Mouse (Mus musculus): ENCODE results near the gene Ranbp10. TPM values are rescaled to one million over a fixed set of nuclear protein-coding genes. Genes with fewer than 3 reads are reported as not detected.

Ranbp10 gene
- polyA plus RNA-seq, 1 experiment, result 28.5 TPM

DNA sequence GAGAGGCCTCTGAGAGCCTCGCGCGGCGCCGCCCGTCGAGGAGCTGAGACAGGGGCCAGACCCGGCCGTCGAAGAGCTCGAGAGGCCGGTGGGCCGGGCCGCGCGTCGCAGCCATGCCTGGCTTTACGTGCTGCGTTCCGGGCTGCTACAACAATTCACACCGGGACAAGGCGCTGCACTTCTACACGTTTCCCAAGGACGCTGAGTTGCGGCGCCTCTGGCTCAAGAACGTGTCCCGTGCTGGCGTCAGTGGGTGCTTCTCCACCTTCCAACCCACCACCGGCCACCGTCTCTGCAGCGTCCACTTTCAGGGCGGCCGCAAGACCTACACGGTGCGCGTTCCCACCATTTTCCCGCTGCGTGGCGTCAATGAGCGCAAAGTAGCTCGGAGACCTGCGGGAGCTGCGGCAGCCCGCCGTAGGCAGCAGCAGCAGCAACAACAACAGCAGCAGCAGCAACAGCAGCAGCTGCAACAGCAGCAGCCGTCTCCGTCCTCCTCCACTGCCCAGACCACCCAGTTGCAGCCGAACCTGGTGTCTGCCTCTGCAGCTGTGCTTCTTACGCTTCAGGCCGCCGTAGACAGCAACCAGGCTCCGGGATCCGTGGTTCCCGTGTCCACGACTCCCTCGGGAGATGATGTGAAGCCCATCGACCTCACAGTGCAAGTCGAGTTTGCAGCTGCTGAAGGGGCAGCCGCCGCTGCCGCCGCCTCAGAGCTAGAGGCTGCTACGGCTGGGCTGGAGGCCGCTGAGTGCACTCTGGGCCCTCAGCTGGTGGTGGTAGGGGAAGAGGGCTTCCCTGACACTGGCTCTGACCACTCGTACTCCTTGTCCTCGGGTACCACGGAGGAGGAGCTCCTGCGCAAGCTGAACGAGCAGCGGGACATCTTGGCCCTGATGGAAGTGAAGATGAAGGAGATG lies 28.4 kb upstream of the Ranbp10 start:
- H3K4me1 ChIP-seq (ENCODE audit: control insufficient read depth, insufficient read depth, low read length), result peaks cover 13% of the 10 kb centered on the region
- TF ChIP-seq CTCF (IDR thresholded peaks at IDR 0.05; ENCODE audit: insufficient read depth, low read length) (no peak), POLR2A (IDR thresholded peaks at IDR 0.05; ENCODE audit: borderline replicate concordance, extremely low read depth, low read depth, low read length) (0 out of 2 replicates have a peak, but pooled peaks have one; percentile 19)
- WGBS, result under 1% methylated on average over 71 of the region's 71 CpGs
- no peak for DNase-seq
- H3K4me3 ChIP-seq (replicated peaks; ENCODE audit: extremely low read depth, low read depth, low read length), result peak overlapping the region; percentile 92

DNA sequence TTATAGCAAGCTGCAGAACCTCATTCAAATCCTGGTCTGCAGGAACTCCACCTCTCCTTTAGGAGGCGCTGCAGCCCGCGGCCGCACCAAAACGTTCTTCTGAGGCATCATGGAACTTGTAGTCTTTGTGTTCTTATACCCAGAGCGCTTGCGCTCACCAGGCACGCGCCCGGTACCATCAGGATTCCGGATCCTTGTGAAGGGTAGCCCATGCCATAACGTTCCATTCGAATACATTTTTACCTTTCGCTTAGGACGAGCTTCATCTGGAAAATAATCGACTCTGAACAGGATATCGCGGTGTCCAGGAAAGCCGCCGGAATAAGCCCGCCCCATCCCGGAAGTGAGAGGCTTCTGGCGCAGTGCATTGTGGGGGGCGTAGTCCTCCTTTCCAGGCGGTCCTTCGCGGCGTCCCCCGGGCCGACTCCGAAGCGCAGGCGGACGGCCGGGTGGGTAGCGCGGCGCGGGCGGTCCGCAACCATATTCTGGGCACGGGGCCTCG lies 27.6 kb upstream of the Ranbp10 start, which contains the start of gene Thap11:
Thap11 (plus strand) TSS at position 418 of the 502 bp plus-strand sequence.
- under 1% methylated on average over 42 of the region's 43 CpGs for WGBS
- peak within 1 kb of the TSS; percentile 92 for H3K4me3 ChIP-seq (replicated peaks; ENCODE audit: extremely low read depth, low read depth, low read length)
- TF ChIP-seq POLR2A (IDR thresholded peaks at IDR 0.05; ENCODE audit: borderline replicate concordance, extremely low read depth, low read depth, low read length) (no peak), CTCF (IDR thresholded peaks at IDR 0.05; ENCODE audit: insufficient read depth, low read length) (peak; percentile 79)
- H3K4me1 ChIP-seq (ENCODE audit: control insufficient read depth, insufficient read depth, low read length), result peaks cover 13% of the 10 kb centered on the region
- peak; percentile 95 for DNase-seq

DNA sequence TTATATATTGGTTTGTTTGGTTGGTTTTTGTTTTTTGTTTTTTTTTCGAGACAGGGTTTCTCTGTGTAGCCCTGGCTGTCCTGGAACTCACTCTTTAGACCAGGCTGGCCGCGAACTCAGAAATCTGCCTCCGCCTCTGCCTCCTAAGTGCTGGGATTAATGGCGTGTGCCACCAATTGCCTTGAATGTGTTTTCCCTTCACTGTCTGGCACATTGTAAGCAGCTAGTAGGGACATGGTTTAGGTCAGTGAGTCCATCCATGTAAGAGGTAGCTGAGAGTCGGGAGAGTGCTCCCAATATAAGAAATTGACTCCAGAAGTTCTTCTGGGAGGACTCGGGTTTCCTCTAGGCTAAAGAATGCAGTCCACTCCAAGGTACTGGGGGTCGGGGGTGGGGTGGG lies 27.2 kb upstream of the Ranbp10 start:
- TF ChIP-seq POLR2A (IDR thresholded peaks at IDR 0.05; ENCODE audit: borderline replicate concordance, extremely low read depth, low read depth, low read length) (no peak), CTCF (IDR thresholded peaks at IDR 0.05; ENCODE audit: insufficient read depth, low read length) (0 out of 2 replicates have a peak, but pooled peaks have one; percentile 11)
- H3K4me1 ChIP-seq (ENCODE audit: control insufficient read depth, insufficient read depth, low read length), result peaks cover 13% of the 10 kb centered on the region
- DNase-seq, result no peak
- H3K4me3 ChIP-seq (replicated peaks; ENCODE audit: extremely low read depth, low read depth, low read length), result no peak overlapping the region
- 29% methylated on average over 8 of the region's 8 CpGs for WGBS

DNA sequence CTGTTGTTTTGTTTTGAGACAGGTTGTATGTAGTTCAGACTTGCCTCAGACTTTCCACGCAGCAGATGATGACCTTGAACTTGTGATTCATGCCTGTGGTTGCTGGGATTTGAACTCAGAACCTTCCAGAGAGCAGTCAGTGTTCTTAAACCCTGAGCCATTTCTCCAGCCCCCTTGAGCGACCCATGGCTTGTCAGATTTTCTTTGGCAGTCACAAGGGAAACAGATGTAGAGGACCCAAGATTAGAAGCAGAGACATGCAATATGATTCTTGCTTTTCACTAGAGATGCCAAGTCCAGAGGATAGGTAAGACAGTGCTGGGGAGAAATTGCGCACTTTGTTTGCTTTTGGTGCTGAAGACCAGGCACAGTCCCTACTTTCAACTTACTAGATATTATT lies 26.0 kb upstream of the Ranbp10 start, which contains the start of gene Cenpt:
Cenpt (minus strand) TSS at position 101 of the 400 bp plus-strand sequence.
- TF ChIP-seq CTCF (IDR thresholded peaks at IDR 0.05; ENCODE audit: insufficient read depth, low read length) (no peak), POLR2A (IDR thresholded peaks at IDR 0.05; ENCODE audit: borderline replicate concordance, extremely low read depth, low read depth, low read length) (no peak)
- no peak for DNase-seq
- 85% methylated on average over 3 of the region's 3 CpGs for WGBS
- Histone ChIP-seq H3K4me1 (ENCODE audit: control insufficient read depth, insufficient read depth, low read length) (peaks cover 13% of the 10 kb centered on the region), H3K4me3 (replicated peaks; ENCODE audit: extremely low read depth, low read depth, low read length) (no peak within 1 kb of the TSS)

DNA sequence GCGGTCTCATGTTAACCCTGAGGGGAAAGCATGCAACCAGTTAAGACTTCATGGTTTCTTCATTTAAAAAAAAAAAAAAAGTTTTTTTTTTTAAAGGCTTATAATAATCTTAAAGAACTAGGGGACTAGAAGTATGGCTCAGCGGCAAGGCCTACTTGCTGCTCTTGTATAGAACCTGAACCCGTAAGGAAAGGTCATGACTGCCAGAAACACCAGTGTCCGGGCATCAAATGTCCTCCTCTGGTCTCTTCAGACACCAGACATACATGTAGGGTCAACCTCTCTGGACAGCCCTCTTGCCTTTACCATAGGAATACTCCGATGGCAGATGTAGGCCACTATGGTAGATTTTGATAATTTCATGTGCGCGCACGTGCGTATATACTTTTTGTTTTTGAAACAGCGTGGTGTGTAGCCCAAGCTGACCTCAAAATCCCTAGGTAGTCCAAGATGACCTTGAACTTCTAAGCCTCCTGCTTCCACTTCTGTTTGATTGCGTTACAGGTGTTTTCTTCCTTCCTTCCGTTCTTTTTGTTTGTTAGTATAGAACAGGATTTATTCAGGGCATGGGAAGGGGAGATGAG lies 25.1 kb upstream of the Ranbp10 start:
- 74% methylated on average over 12 of the region's 12 CpGs for WGBS
- Histone ChIP-seq H3K4me1 (ENCODE audit: control insufficient read depth, insufficient read depth, low read length) (peaks cover 11% of the 10 kb centered on the region), H3K4me3 (replicated peaks; ENCODE audit: extremely low read depth, low read depth, low read length) (no peak overlapping the region)
- TF ChIP-seq POLR2A (IDR thresholded peaks at IDR 0.05; ENCODE audit: borderline replicate concordance, extremely low read depth, low read depth, low read length), result no peak
- TF ChIP-seq CTCF (IDR thresholded peaks at IDR 0.05; ENCODE audit: insufficient read depth, low read length), result no peak
- DNase-seq, result no peak

DNA sequence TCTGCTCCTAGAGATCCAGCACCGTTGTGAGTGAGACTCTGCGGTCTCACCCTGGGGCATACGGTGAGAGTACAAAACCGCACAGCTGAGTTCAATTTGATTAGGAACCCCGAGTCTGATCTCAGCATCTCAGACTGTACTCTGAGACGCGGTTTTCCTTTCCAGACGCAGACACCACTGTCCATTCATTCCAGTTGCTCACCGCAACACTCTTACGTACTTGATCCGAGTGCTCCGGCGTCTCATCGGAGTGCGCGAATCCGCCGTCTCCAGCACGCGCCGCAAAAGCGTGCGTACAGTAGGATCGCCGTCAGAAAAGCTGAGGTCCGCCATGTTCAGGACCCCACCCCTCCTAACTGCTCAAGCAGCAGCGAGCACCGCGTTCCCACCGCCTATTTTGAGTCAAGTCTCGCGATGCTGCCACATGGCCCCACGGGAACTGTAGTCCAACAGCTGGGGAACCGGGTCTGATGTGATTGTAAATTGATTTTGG lies 24.5 kb upstream of the Ranbp10 start:
- TF ChIP-seq POLR2A (IDR thresholded peaks at IDR 0.05; ENCODE audit: borderline replicate concordance, extremely low read depth, low read depth, low read length), result peak; percentile 87; the same call in 1 of the 2 replicates
- TF ChIP-seq CTCF (IDR thresholded peaks at IDR 0.05; ENCODE audit: insufficient read depth, low read length), result no peak
- WGBS, result under 1% methylated on average over 34 of the region's 34 CpGs
- DNase-seq, result peak; percentile 86
- Histone ChIP-seq H3K4me3 (replicated peaks; ENCODE audit: extremely low read depth, low read depth, low read length) (peak overlapping the region; percentile 96), H3K4me1 (ENCODE audit: control insufficient read depth, insufficient read depth, low read length) (peaks cover 11% of the 10 kb centered on the region)

DNA sequence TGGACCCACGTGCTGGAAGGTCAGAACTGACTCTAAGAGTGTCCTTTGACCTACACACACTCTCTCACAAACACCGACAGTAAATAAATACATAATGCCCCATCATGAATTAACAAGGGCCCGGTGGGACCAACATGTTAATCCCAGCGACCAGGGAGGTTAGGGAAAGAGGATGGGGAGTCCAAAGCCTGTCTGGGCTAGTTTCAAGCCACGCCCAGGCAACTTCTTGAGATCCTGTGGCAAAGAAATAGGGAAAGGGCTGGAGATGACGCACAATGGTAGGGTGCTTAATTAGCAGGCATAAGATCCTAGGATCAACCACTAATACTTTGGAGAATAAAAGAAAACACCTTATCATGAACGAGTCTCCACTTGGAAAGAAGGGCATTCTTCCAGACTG lies 23.5 kb upstream of the Ranbp10 start:
- 68% methylated on average over 7 of the region's 7 CpGs for WGBS
- TF ChIP-seq POLR2A (IDR thresholded peaks at IDR 0.05; ENCODE audit: borderline replicate concordance, extremely low read depth, low read depth, low read length) (no peak), CTCF (IDR thresholded peaks at IDR 0.05; ENCODE audit: insufficient read depth, low read length) (no peak)
- H3K4me1 ChIP-seq (ENCODE audit: control insufficient read depth, insufficient read depth, low read length), result peaks cover under 1% of the 10 kb centered on the region; the same call in 1 of the 2 replicates
- H3K4me3 ChIP-seq (replicated peaks; ENCODE audit: extremely low read depth, low read depth, low read length), result no peak overlapping the region
- DNase-seq, result no peak

DNA sequence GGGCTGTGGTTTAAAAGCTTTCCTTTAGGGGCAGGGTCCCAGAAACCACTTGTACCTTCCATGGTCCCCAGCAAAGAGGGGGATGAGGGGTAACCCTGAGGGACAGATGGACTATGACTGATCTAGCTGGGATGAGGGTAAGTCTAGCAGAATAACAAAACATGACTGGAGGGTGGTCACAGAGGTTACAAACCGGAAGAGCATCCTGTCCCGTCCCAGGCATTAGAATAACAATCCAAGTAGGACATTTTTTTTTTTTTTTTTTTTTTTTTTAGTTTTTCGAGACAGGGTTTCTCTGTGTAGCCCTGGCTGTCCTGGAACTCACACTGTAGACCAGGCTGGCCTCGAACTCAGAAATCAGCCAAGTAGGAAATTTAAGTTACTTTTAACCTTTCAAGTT lies 22.9 kb upstream of the Ranbp10 start:
- 62% methylated on average over 4 of the region's 4 CpGs for WGBS
- H3K4me3 ChIP-seq (replicated peaks; ENCODE audit: extremely low read depth, low read depth, low read length), result no peak overlapping the region
- TF ChIP-seq POLR2A (IDR thresholded peaks at IDR 0.05; ENCODE audit: borderline replicate concordance, extremely low read depth, low read depth, low read length) (no peak), CTCF (IDR thresholded peaks at IDR 0.05; ENCODE audit: insufficient read depth, low read length) (no peak)
- H3K4me1 ChIP-seq (ENCODE audit: control insufficient read depth, insufficient read depth, low read length), result no peaks in the 10 kb centered on the region
- no peak for DNase-seq

DNA sequence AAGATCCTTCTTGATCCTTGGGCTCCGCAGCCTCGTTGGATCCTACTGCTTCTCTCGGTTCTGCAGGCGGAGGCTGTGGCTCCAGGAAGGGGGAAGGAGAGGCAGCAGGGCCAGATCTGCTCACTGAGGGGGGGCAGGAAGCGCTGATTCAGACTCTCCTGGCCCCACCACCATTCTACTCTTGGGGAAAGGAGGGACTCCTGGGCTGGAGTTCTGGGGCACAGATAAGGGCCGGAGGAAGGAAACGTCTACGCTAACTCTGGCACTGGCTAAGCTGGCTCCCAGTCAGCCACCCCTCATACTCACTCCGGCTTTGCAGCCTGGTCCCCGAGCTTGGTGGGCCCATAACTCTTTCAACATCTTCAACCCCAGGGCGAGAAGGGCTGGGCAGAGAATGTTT lies 19.5 kb upstream of the Ranbp10 start:
- no peak overlapping the region for H3K4me3 ChIP-seq (replicated peaks; ENCODE audit: extremely low read depth, low read depth, low read length)
- no peaks in the 10 kb centered on the region for H3K4me1 ChIP-seq (ENCODE audit: control insufficient read depth, insufficient read depth, low read length)
- no peak for DNase-seq
- no peak for TF ChIP-seq CTCF (IDR thresholded peaks at IDR 0.05; ENCODE audit: insufficient read depth, low read length)
- 72% methylated on average over 11 of the region's 11 CpGs for WGBS

Data from lung, adult 2 months (tissue).